Mouse (Mus musculus): ENCODE results near the gene Gm40460.
A peak's percentile ranks its signal among the peaks of the same experiment; 100 is the strongest.
"Not testable (repeated sequence)": the region's sequence is repeated elsewhere in the genome, so short reads cannot be mapped to it uniquely, and the experiment has no call there.

Gm40460 gene

GRCm38 (mm10) chr7:142240978-142241377 is at the start of gene Gm40460:
Gene Gm40460, minus strand, starts transcription at chr7:142241078.
- DNase-seq (ENCODE audit: low read depth, low spot score) = no peak

- DNase-seq (ENCODE audit: low read depth, low spot score) = not testable (repeated sequence)
Observed at GRCm38 (mm10) chr7:142285910-142286612, 45.2 kb upstream of the Gm40460 start.

GRCm38 (mm10) chr7:142285130-142285835 is 44.4 kb upstream of the Gm40460 start:
- DNase-seq (ENCODE audit: low read depth, low spot score) = peak; percentile 6

- DNase-seq (ENCODE audit: low read depth, low spot score) = peak; percentile 95
Observed at GRCm38 (mm10) chr7:142284615-142285080, 43.8 kb upstream of the Gm40460 start.

DNA sequence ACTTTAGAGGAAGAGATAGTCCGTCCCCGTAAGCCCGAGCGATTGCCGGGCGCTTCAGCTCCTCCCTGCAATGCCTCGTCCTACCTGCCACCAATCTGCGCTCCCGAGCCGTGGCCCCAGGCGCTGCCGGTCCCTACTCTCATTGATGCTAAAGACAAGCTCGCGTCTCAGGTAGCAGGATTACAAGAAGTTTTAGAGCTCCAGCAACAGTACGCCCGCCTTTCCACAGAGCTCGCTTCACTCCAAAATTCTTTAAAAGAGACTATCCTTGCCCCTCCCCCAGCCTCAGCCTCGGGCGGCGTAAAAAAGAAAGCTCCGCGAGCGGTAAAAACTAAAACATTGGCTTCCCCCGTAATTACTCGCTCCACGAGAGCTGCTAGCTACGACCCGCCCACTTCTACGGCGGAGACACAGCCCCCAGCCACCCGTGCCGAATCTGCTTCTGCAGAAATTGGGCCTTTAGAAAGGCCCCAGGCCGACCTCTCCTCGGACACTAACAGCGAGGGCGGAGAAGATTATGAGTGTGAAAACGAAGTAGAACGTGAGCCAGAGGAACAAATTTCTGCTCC is 43.2 kb upstream of the Gm40460 start:
- DNase-seq (ENCODE audit: low read depth, low spot score) = peak; percentile 85

GRCm38 (mm10) chr7:142282847-142283246 is 42.0 kb upstream of the Gm40460 start:
- not testable (repeated sequence) for DNase-seq (ENCODE audit: low read depth, low spot score)

- DNase-seq (ENCODE audit: low read depth, low spot score) = peak; percentile 23
Observed at GRCm38 (mm10) chr7:142279291-142279690, 38.4 kb upstream of the Gm40460 start.

DNA sequence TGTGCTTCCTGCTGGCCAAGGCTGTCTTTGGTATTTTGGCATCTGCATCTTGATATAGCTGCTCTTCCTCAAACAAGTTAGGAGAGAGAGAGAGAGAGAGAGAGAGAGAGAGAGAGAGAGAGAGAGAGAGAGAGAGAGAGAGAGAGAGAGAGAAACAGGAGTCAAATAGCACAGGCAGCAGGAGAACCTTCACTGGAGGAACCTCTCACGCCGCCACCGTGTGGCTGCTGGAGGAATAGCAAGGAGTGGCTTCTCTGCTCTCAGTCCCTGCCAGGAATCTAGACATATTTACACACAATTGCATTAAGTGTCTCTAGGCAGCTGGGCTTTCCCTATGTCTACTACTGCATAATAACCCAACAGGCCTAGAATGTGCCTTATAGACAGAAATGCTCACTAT is 37.3 kb upstream of the Gm40460 start:
- peak; percentile 30 for DNase-seq (ENCODE audit: low read depth, low spot score)

- not testable (repeated sequence) for DNase-seq (ENCODE audit: low read depth, low spot score)
Observed at GRCm38 (mm10) chr7:142274263-142274662, 33.4 kb upstream of the Gm40460 start, which contains the start of gene Gm4559. Gene Gm4559, minus strand, starts transcription at chr7:142274363.

- not testable (repeated sequence) for DNase-seq (ENCODE audit: low read depth, low spot score)
Observed at GRCm38 (mm10) chr7:142258254-142258653, 17.4 kb upstream of the Gm40460 start, which contains the start of gene Gm2431. Gene Gm2431, minus strand, starts transcription at chr7:142258354.

GRCm38 (mm10) chr7:142255517-142255916 is 14.6 kb upstream of the Gm40460 start:
- peak; percentile 34 for DNase-seq (ENCODE audit: low read depth, low spot score)

- DNase-seq (ENCODE audit: low read depth, low spot score) = peak; percentile 61
Observed at GRCm38 (mm10) chr7:142249824-142250223, 8.9 kb upstream of the Gm40460 start.

DNA sequence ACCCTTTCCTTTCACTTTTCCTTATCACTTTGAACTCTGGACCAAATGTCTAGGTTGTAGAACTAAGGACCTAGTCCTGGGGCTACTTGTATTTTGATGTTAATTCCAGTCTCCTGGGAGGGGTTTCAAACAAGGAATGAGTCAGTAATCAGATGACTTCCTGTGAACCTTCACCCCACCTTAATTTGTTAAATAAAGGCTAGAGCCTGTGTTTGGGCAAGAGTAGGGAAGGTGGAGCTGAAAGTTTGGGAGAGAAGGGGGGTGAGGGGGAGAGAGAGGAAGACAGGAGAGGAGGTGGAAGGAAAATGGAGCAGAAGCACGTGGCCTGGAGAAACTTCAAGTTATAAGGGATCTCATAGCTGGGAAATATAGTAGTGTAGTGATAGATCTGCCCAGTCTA is 9.3 kb downstream of the Gm40460 start:
- DNase-seq (ENCODE audit: low read depth, low spot score) = peak; percentile 97

DNA sequence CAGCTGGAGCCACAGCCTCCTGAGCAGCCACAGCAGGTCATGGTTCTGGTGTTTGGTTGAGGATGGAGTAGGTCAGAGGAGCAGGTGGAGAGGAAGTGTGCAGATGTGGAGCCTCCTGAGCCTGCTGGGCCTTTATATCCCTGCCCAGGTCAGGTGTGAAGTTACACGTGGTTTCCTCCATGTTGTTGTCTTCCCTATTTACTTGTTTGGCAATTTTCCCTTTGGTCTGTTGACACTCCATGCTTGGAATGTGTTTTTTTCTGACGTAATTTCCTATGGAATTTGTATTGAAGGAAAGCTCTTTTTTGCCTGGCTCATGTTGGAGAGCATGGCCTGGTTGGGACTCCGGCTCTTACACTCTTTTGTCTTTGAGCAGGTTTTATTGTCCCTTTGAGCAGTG is 11.0 kb downstream of the Gm40460 start, which contains the start of gene Krtap5-5:
Krtap5-5 (minus strand) TSS at position 101 of the 400 bp plus-strand sequence.
- DNase-seq (ENCODE audit: low read depth, low spot score) = peak; percentile 46

DNA sequence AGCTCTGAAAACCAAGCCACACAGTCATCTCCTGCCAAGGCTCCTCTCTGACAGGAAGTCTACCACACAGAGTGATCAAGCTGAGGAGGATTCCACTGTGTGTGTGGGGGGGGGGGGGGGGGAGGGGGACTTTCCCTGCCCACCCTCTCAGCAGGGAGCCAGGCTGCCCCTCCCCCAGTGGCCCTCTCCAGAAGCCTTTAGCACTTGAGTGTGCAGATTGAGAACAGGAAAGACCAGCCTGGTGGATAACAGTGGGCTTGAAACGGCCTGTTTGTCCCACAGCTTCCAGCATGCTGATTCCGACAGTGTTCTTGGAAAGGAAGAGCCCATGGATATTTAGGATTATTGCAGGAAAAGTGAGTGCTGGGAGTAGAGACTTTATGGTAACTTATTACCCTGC is 16.4 kb downstream of the Gm40460 start:
- DNase-seq (ENCODE audit: low read depth, low spot score) = no peak

GRCm38 (mm10) chr7:142212136-142212535 is 28.7 kb downstream of the Gm40460 start:
- DNase-seq (ENCODE audit: low read depth, low spot score) = not testable (repeated sequence)

DNA sequence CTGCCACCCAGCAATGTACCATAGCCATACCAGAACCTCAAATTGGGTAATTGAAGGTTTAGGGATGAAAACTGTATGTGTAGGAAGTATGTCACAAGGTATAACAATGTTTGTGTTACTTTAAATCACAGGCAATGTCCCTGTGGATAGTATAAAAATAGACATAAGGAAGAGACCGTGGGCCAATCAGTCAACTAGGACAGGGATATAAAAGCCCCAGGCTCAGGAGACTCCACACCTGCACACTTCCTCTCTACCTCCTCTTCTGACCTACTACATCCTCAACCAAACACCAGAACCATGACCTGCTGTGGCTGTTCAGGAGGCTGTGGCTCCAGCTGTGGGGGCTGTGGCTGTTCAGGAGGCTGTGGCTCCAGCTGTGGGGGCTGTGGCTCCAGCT is 29.3 kb downstream of the Gm40460 start, which contains the start of gene Gm7579:
Gm7579 (plus strand) TSS at position 301 of the 400 bp plus-strand sequence.
- DNase-seq (ENCODE audit: low read depth, low spot score) = no peak

GRCm38 (mm10) chr7:142206891-142207290 is 34.0 kb downstream of the Gm40460 start:
- peak; percentile 60 for DNase-seq (ENCODE audit: low read depth, low spot score)

DNA sequence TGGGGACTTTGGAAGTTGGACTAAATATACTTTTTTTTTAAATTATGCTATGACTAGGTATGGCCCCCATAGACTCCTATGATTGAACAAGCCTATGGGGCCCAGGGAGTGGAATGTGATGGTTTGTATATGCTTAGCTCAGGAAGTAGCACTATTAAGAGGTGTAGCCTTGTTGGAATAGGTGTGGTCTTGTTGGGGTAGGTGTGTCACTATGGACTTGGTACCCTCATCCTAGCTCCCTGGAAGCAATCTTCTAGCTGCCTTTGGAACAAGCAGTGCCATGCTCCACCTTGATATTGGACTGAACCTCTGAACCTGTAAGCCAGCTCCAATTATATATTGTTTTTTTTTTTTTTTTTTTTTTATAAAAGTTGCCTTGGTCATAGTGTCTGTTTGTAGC is 35.4 kb downstream of the Gm40460 start:
- no peak for DNase-seq (ENCODE audit: low read depth, low spot score)

- no peak for DNase-seq (ENCODE audit: low read depth, low spot score)
Observed at GRCm38 (mm10) chr7:142201064-142201463, 39.8 kb downstream of the Gm40460 start, which contains the start of gene Krtap5-3. Gene Krtap5-3, plus strand, starts transcription at chr7:142201364.

DNA sequence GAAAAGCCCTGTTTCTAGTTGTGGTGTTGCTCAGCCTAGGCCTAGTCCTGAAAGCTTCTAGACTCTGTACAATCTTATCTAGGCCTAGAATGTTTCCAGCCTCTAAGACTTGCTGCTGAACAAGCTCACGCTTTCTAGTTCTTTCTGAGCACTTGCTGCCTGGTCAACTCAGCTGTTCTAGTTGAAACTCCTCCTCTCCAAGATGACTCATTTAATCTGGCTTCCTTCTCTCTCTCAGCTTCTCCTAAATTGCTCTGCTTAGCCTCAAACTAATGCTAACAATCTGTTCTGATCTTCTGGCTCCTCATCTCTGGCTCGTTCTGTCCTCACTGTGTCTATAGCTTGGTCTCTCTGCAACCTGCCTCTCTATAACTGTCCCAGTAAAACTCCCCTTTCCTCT is 42.1 kb downstream of the Gm40460 start:
- no peak for DNase-seq (ENCODE audit: low read depth, low spot score)
